Mouse (Mus musculus) retina, adult 2 months (tissue): ENCODE results near the gene Wfdc5.

Experiments
- DNase-seq: peaks from one replicate; pipeline ENCODE4 v3.0.0-alpha.2; 2012; ENCODE audit warnings: low read depth, low spot score

Gene Wfdc5

GRCm38 (mm10) chr2:164128576-164129411, 53.7 kb downstream of the Wfdc5 start:
- DNase-seq, result no peak

GRCm38 (mm10) chr2:164127297-164127696, 55.2 kb downstream of the Wfdc5 start:
- DNase-seq, result no peak

DNA sequence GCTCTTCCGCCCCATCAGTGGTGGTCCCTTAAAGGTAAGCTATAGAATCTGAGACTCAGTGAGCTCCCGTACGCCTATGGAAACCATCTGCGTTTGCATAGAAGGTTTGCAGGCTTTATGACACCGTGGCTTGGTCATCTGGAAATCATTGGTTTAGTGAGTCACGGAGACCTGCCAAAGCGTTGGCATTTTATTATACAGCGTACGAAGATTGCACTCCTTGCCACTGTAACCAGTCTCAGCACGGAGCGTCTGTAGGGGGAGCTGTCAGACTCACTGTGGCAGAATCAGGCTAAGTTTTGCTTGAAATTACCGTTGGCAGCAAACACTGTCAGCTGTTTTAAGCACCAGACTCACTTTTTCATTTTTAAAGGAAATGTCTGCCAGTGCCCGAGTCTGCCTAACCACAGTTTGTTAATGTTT, 56.0 kb downstream of the Wfdc5 start:
- DNase-seq, result no peak
